Mouse (Mus musculus): Measurements from ENCODE around the gene F2rl3.

The F2rl3 gene

DNA sequence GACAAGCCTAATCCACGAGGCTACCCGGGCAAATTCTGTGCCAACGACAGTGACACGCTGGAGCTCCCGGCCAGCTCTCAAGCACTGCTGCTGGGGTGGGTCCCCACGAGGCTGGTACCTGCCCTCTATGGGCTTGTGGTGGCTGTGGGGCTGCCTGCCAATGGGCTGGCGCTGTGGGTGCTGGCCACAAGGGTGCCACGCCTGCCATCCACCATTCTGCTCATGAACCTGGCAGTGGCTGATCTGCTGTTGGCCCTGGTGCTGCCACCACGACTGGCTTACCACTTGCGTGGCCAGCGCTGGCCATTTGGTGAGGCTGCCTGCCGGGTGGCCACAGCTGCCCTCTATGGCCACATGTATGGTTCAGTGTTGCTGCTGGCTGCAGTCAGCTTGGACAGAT lies 626 bp downstream of the F2rl3 start:
- peak; percentile 22 for DNase-seq (ENCODE audit: low read depth, low spot score)

DNA sequence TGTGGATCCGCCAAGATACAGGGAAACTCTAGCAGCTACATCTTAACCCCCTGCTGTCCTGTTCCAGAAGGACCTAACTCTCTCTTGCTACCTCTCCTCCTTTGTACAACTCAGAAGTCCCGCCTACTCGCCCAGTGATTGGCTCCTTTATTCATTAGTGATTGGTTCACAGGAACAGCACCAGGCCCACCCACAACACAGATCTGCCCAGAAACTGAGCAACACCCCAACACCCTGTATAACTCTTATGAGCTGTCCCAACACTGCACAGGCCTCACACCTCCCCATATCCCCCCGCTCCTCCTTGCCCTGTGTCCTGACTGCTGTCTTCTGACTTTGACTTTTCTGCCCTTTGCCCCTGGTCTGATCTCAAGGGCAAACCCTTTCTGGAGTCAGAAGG lies 4.0 kb downstream of the F2rl3 start:
- DNase-seq (ENCODE audit: low read depth, low spot score): peak; percentile 5

DNA sequence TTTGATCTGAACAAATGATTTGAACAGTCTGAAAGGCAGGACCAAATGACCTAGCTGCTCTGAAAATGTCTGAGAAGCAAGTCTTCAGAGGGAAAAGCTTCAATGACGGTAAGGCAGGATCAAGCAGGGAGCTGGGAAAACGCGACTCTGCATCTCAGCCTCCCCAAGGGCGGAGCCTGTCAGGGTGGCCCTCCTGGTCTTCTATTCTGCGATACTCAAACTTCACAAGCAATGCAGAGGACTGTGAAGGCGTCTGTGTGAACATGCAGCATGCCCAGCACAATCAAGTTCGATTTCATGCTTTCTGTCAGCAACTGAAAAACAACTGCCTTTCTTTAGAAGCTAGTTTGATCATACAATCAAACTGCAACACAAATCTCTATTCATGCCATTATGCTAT lies 5.1 kb downstream of the F2rl3 start:
- DNase-seq (ENCODE audit: low read depth, low spot score): no peak

- DNase-seq (ENCODE audit: low read depth, low spot score): no peak
Measured at GRCm38 (mm10) chr8:72777797-72778196, 16.1 kb downstream of the F2rl3 start.

GRCm38 (mm10) chr8:72780644-72781043 lies 19.0 kb downstream of the F2rl3 start:
- DNase-seq (ENCODE audit: low read depth, low spot score): no peak

- no peak for DNase-seq (ENCODE audit: low read depth, low spot score)
Measured at GRCm38 (mm10) chr8:72801583-72801982, 39.9 kb downstream of the F2rl3 start.

DNA sequence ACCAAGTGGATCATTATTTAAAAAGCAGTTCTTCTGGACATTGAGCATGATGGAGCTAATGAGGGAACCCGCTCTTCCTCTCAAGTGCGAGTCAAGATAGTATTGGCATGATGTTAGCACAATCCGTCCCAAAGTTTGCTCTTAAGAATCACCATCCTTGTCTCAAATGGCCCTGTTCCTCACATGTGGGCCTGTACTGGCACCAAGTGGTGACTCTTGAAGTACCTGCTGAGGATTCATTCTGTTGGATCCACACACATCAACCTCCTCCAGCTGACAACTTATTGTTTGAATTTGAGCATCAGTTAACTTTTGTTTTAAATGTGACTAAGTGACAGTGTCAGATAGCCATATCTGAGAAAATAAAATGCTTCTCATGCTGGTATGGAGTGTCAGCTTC lies 51.0 kb downstream of the F2rl3 start:
- DNase-seq (ENCODE audit: low read depth, low spot score): peak; percentile 20

All from CD4-positive, CD25-positive, alpha-beta regulatory T cell, adult 2 months (primary cell).